Mouse (Mus musculus): Measurements from ENCODE around the gene Kif21a.

DNA sequence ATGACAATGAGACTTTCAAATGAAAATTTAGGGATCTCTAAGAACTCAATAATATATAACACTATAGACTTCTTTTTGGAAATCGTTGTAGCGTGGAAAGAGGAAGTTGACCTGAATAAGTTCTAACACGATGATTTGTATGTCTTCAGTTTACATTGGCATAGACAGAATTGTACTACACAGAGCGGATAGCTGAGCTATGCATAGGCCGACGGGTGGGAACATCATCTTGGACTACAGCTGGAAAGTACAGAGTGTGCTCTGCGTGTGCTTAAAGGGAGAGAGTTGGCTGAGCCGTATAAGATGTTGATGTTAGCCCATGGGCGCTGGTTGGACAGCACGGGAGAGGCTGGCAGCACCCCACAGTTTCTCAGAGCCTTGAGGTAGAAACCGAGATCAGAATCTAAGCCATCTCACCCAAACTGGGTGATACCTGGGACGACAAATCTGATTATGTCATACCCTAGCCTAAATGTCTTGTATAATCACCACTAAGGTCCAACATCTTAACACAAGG is 14.6 kb upstream of the Kif21a start:
- TF ChIP-seq CTCF (IDR thresholded peaks at IDR 0.05; ENCODE audit: control insufficient read depth, insufficient read depth, insufficient read length) (no peak), MYOG (IDR thresholded peaks at IDR 0.05; ENCODE audit: control insufficient read depth, extremely low read depth, insufficient read length) (no peak), FOSL1 (IDR thresholded peaks at IDR 0.05; ENCODE audit: insufficient read depth, low read length, poor library complexity, severe bottlenecking) (no peak)

Data from C2C12 (cell line).